Mouse (Mus musculus): ENCODE measurements around the gene Mavs. TPM values are rescaled to one million over a fixed set of nuclear protein-coding genes. Genes with fewer than 3 reads are reported as not detected.
A peak's percentile ranks its signal among the peaks of the same experiment; 100 is the strongest.
"Not testable (repeated sequence)": the region's sequence is repeated elsewhere in the genome, so short reads cannot be mapped to it uniquely, and the experiment has no call there.

Gene Mavs
- polyA plus RNA-seq, 2 experiments from 2014 or later = 22.5 to 34.2 TPM

DNA sequence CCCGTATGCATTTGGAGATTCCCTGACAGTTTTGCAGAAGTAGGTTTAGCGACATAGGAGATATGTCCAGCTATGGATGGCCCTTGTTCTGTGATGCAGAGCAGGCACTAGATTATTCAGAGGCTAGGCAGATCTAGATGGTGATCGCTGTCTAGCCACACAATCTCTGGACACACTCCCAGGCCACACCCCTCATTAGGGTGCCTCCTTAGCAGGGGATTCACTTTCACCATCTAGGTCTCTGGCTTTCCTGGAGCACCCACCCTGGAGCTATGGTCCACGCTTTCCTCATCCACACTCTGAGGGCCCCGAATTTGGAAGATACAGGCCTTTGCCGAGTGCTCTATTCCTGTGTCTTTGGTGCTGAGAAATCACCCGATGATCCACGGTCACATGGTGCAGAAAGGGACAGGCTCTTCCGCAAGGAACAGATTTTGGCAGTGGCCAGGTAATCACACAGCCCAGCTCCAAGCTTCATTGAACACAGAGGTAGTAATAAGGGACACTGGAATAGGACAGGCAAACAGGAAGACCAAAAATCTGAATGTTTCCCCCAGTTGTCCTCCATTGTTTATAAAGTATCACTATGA lies 22.7 kb upstream of the Mavs start:
- no peak for ATAC-seq

- ATAC-seq = no peak
These were observed 20.1 kb upstream of the Mavs start for GRCm38 (mm10) chr2:131213773-131214172.

DNA sequence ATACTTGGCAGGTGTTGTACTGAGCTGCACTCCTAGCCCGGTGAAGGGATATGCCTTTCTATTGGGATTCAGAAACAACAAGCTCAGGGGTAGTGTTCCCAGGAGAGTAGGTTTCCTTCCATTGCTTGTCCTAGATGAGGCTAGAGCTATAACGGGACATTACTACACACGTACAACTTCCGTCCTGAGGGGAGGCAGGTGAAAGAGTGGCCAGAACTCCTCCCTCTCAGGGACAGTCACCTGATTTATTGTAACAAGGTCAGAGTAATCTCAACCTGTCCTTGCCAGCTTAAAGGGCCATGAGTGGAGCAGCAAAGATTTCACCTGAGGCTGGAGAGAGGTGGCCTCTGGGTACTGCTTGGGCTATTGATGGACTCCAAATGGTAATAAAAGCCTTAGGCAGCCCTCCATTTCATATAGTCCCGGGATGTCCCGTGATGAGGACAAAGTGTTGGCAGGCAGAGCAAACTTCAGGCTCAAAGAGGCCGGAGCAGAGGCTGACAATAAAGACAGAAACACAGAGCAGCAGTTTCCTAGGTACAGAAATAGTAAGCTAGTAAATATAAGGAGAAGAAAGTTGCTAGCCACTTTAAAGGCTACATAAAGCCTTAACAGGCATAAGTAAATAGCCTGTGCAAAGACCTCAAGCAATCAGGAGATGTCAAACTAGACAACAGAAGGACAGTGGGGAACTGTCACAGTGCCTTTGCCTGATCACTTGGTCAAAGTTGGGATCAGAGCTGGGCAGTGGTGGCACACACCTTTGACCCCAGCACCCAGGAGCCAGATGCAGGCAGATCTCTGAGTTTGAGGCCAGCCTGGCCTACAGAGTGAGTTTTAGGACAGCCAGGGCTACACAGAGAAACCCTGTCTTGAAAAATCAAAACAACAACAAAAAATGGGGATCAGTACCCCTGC lies 17.7 kb upstream of the Mavs start:
- no peak for ATAC-seq

DNA sequence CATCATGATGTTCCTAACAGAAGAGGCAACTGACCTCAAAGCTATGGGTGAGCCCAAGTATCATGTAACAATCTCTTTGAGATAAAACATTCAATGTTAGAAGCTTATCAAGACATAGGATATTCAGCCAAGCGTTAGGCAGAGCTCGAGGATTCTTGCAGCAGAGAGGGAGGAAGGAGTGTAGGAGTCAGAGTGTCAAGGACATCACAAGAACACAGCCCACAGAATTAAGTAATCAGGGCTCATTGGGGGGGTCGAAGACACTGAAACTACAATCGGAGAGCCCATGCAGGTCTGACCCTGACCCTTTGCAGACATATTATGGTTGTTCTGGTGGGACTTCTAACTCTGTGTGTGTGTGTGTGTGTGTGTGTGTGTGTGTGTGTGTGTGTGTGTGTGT lies 13.8 kb upstream of the Mavs start:
- no peak for ATAC-seq

- no peak for ATAC-seq
These were observed 11.9 kb upstream of the Mavs start for GRCm38 (mm10) chr2:131221853-131222515.

GRCm38 (mm10) chr2:131222562-131222961 lies 11.3 kb upstream of the Mavs start:
- ATAC-seq = no peak

DNA sequence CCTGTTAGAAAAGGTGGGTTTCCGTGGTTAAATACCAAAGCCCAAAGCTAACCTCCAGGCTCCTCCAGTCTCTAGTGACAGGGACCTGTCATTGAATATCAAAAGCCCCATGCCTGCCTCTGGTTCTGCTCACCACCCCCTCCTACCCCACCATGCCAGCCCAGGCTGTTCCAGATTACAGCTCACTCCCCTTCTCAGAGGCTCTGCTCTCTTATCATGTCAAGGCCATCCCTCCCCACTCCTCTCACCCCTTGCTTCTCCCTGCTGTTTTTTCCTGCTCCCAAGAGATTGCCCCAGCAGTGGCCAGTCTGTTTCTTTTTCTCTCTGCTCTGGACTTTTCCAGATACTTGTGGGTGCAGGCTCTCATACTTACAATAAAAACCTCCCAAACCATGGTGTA lies 10.3 kb upstream of the Mavs start:
- no peak for ATAC-seq

DNA sequence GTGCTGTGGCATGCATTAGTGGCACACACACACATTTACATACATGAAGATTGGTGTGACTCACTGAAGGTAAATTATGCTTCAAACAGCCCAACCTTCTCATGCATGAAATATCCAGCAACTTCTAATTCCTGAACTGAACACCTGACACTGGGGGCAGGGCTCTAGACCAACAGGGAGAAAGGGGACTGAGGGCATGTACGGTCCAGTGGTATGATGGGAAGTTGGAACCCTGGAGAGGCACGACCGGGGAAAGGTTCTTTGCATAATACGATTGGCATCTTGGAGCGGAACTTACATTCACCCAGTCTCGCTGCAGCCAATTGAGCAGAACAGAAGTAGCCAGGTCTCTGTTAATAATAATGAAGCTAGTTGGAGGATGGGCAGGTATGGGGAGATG lies 8.7 kb upstream of the Mavs start:
- ATAC-seq = no peak

- not testable (repeated sequence) for ATAC-seq
These were observed 7.2 kb upstream of the Mavs start for GRCm38 (mm10) chr2:131226669-131227068.

GRCm38 (mm10) chr2:131227243-131227642 lies 6.6 kb upstream of the Mavs start:
- ATAC-seq = no peak

DNA sequence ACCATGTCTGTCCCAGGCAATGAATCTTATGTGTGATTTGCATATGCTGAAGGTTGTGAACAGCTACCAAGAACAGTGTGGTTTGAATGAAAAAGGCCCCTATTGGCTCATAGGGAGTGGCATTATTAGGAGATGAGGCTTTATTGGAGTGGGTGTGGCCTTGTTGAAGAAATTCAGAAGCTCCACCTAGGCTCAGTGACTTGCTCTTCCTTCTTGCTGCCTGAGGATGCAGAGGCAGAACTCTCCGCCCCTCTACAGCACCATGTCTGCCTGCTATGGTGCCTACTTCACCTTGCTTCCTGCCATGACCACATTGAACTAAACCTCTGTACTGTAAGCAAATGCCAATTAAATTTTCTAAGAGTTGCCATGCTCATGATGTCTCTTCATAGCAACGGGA lies 1.3 kb upstream of the Mavs start:
- no peak for ATAC-seq

DNA sequence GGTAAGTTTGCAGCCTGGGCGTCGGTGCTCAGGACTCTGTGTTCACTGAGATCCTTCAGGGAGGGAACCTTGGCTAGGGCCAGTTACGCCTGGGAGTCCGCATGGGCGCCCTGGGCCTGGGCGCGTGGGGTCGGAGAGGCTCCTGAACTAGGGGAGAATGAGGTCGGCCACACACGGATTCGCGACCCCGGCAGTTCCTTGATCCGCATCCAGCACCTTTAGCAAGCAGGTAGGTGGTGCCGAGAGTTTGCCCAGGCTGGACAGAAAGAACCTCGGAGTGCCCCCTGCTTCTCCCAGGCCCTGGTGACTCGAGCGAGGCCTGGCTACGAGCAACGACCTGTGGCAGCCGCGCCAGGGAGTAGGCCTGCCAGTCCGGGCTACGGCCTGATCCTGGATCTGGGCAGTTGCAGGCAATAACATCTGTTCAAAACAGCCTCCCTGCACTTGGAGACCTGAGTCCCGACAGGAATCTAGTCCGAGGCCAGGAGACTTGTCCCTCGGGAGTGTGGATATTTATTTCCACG lies 326 bp downstream of the Mavs start:
- ATAC-seq = peak; percentile 1

GRCm38 (mm10) chr2:131234970-131235635 lies 1.2 kb downstream of the Mavs start:
- ATAC-seq = no peak

GRCm38 (mm10) chr2:131242180-131242579 lies 8.3 kb downstream of the Mavs start:
- ATAC-seq = no peak

DNA sequence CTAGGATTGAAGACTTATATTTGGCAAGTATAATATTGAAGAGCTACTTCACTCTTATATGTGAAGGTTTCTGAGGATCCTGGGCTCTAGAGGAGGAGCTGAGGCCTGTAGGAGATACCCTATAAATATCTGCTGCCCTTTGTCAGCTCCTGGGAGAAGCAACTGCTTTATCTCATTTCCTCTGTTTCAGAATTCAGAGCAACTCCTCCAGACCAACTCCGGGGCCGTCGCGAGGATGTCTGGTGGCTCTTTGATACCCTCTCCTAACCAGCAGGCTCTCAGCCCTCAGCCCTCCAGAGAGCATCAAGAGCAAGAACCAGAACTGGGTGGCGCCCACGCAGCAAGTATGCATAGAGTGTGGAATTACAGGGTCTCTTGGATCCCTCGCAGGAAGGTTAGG lies 9.1 kb downstream of the Mavs start:
- ATAC-seq = no peak

DNA sequence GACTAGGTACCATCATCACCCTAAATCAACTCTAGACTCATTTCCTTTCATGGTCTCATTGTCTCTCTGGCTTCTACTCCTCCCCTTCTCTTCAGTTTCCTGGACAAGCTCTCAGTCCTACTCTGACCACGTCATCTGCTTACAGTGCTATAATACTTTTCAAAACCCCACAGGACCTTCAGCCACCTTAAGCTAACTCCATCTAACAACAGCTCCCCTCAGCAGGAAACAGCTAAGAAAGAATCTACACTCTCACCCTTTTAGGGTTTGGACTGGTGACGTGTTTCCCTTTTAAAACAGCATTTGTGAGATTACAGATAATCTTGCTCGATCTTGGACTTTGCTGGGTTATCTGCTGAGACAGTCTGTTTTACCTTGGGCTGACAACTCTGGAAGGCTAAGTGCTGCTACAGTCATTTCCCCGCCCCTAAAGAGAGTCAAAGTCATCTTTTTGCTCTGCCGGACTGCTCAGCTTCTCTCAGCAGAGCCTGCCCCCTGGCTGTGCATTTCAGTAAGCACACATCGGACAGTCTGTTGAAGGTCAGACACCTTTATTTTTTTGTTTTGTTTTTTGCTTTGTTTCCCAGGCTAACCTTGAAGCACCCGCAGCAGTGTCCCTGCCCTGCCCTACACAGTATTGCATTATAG lies 19.9 kb downstream of the Mavs start:
- ATAC-seq = peak; percentile 87

DNA sequence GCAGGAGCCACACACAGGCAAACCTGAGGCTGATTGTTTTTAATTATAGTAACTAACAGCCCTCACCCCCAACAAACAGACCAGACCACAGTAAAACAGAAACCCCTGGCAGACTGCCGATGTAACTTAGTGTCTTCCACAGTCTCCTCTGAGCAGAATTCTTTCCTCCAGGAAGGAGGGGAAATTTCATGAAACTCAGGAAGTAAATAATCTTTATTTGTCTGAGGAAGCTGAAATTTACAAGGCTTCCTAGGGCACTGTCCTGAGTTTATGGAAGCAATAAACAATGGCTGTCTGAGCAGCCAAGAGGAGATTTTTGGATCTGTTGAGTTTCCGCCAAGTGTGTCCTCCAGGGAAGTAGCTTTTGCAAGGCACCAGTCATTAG lies 20.5 kb downstream of the Mavs start:
- ATAC-seq = peak; percentile 35

GRCm38 (mm10) chr2:131255738-131256137 lies 21.9 kb downstream of the Mavs start:
- ATAC-seq = no peak

DNA sequence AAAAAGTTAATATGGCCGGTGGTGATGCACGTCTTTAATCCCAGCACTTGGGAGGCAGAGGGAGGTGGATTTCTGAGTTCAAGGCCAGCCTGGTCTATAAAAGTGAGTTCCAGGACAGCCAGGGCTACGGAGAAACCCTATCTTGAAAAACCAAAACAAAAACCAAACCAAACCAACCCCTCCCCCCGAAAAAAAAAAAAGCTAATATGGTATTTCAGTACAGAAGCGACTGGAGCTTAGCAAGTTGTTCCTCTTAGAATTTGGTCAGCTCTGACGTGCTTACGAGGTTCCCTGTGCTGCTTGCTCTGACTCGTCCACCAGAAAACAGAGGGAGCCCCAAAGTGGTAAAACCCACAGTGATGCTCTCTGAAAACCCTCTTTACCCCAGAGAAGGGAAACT lies 24.8 kb downstream of the Mavs start:
- no peak for ATAC-seq

- no peak for ATAC-seq
These were observed 26.9 kb downstream of the Mavs start for GRCm38 (mm10) chr2:131260544-131261307.

- peak; percentile 48 for ATAC-seq
These were observed 27.8 kb downstream of the Mavs start for GRCm38 (mm10) chr2:131261481-131262212.
